Mouse (Mus musculus): ENCODE data around the gene Wbp1l. TPM values are rescaled to one million over a fixed set of nuclear protein-coding genes. Genes with fewer than 3 reads are reported as not detected.

The Wbp1l gene
- total RNA-seq, 2 experiments from 2014 or later, result 60.3 to 68.7 TPM

DNA sequence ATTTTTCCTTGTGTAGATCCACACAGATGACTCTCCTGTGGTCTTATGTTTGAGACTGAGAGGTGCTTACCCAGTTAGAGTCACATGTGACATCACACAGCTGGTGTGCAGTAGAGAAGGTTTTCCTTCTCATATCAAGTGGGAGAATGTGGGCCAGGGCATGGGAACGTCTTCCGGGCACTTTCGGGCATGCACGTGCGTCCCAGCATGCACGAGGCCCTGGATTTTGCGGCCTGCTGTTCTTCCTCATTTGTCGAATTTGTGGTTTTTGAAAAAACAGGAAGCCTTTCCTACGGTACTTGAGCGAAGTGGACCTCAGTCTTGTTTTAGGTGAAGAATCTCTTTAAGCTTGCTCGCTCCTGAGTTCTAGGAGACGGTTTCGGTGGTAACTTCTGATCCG lies 49.7 kb downstream of the Wbp1l start:
- no peak for DNase-seq
- intact Hi-C loops (cut with DNase I), result no loop called here

DNA sequence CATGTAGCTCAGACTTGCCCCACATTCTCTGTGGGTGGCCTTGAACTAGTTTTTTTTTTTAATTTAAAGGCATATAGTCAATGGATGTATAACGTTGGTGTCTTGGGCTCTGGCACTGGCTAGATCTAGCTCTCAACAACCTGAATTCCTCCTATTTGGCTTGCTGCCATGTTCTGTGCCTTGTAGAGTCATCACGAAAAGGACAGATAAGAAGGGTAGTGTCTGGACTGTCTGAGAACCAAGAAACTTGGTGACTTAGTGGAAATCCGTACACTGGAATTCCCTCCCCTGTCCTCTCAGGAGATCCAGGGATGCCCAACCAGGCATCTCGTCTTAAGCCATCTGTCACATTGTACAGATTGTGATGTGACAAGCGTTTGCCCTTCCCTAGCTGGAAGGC lies 54.3 kb downstream of the Wbp1l start:
- intact Hi-C loops (cut with DNase I), result no loop called here

DNA sequence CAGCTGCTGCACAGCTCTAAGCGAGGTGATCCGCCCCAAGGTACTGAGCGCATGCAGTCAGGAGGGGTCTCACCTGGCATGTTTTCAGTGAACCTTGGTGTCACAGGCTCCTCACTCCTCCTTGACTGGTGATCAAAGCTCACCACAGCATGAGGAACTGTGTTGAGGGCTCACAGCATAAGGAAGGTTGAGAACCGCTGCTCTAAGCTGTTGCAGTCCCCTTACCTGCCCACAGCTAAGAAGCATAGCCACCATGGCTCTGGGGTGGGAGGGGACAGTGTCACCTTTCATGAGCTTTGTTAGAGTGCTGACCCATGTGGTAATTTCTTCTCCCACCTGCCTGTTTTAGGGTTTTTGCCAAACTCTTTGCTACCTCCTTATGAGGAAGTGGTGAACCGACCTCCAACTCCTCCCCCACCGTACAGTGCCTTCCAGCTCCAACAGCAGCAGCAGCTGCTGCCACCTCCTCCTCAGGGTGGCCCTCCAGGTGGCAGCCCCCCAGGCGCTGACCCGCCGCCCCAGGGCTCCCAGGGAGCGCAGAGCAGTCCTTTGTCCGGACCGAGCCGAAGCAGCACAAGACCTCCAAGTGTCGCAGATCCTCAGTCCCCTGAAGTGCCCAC lies 54.8 kb downstream of the Wbp1l start:
- no peak for DNase-seq
- intact Hi-C loops (cut with DNase I), result no loop called here

More for the DNA sequence above, 54.3 kb downstream of the Wbp1l start:
- no peak for DNase-seq

DNA sequence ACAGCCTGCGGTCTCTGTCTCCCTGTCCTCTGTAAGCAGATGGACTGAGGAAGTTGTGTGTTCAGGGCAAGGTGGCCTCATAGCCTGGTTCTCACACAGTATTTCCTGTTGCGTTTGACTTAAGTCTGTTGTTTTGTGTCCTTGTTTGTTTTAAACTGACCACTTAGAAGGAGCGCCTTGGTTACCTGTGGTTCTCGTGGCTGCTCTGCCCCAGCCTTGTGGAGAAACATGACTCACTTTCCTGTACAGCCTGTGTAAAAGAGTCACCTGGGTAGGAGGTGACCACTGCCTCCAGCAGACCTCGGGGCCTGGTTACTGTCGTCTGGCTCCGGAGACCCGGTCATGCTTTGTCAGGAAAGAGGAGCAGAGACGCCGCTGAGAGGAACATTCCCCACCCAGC lies 56.7 kb downstream of the Wbp1l start:
- intact Hi-C loops (cut with DNase I), result no loop called here

DNA sequence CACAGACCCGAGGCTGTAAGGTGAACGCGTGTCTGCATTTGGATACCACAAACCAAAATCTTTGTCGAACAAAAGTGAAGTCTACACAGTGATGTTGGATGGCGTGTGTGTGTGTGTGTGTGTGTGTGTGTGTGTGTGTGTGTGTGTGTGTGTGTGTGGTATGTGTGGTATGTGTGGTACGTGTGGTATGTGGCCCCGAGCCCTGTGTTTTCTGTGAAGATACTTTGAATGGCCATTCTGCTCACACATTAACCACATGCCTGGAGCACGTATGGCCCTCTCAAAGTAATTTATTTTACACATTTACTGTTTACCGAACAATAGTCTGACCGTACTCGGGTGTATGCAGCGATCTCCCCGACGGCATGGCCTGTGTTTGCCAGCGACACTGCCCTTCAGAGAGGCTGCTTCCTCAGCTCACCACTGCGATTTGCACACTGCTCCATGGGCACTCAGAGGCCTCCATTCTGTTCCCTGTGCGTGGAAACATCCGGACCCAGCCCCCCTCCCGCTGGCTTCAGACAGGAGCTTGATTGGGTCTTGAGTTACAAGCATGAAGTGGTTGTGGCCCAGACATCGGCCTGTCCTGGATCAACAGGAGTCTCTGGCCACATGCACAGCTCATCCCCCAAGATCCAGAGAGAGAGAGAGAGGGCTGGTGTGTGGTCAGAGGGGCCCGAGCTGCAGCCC lies 57.4 kb downstream of the Wbp1l start:
- DNase-seq, result no peak
- intact Hi-C loops (cut with DNase I), result no loop called here

More for the DNA sequence above, 56.7 kb downstream of the Wbp1l start:
- DNase-seq, result no peak

DNA sequence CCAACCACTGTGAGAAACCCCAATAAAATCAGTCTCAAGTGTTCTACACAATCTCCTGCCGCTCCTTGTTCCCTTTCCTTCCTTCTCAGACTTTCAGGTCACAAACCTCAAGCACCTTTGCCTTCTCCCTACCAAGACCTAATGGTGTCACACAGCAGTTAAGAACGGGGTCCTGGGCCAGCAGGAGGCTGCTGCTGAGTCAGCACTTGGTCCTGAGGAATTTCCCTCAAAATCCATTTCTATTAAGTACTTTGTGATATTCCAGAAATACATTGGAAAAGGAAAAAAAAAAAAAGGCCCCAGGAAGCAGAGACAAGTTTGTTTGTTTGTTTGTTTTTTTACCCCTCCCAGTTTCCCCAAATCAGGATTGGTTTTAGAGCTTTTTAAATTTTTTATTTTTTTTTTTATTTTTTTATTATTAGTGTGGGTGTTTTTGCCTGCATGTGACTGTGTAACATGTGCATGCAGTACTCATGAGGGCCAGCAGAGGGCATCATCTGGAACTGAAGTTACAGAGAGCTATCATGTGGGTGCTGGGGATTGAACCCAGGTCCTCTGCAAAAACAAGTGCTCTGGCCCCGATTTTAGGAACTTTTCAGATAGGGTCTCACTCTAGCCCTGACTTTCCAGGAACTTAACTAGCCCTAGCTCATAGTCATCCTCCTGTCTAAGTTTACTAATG lies 58.6 kb downstream of the Wbp1l start:
- intact Hi-C loops (cut with DNase I), result no loop called here
- DNase-seq, result peak in 1 of 2 experiments; percentile 44

DNA sequence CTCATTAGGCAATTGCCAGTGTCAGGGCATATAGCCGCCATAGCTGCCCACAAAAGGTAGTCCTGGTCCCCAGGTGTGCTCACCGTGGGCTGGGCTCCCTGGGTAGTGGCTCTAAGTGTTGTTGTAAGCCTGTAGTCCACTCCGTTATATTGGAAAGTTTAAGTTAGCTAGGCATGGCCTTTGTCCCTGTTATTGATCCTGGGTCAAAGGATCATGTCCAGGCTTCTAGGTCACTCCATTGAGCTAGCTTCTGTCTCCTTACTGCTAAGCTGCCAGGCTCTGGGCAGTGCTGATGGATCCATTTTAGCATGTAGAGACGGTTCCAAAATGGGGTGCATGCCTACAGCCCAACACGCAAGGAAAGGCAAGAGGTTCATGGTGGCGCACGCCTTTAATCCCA lies 59.5 kb downstream of the Wbp1l start:
- intact Hi-C loops (cut with DNase I), result no loop called here
- DNase-seq, result no peak

DNA sequence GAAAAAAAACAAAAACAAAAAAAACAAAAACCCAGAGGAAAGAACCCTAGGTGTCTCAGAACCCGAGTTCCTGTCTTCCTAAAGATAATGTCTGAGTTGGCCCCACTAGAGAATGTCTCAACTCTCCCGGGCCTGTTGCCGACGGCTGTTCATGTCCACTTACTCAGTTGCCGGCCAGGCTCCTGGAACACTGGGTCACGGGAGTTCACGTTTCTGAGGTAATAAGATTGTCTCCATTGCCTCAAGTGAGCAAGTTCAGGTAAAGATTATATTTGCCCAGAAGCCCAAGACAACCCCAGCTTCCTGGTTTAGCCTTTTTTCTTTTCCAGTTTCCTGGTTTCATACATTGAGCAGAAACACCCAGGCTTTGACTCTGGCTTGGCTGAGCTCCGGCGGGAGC lies 60.0 kb downstream of the Wbp1l start:
- intact Hi-C loops (cut with DNase I), result no loop called here
- no peak for DNase-seq

DNA sequence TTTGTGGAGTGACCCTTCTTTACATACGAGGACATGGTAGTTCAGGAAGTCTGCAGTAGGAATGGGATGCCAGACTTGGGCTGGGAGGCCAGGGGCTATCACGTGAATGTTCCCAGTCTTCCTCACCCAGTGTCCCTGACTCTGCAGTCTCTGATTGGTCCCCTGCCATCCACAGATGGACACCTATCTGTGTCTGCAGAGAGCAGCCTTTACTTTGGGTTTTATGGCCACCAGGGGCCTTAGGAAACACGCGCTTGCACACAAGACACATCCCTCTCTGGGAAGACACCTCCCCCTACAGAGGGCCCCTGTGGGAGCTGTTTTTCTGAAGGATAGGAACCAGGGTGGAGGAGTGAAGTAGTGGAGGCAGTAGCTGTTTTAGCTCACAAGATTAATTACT lies 62.6 kb downstream of the Wbp1l start:
- no peak for DNase-seq
- intact Hi-C loops (cut with DNase I), result no loop called here

DNA sequence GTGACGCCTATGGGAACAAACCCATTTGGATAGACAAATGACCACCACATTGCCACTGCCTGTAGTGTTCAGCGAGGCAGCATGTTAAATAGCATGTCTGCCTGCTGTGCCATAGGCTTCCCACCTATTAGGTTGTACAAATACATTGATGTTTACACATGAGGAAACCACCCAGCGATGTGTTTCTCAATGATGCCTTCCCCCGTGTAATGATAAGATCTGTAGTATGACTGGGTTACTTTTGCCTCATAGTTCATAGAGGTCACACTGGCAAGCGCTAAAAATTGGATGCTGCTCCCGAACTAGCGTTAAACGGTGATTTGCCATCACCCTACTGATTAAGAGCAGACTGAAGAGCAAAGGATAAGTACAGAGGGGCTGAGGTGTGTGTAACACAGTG lies 63.3 kb downstream of the Wbp1l start:
- DNase-seq, result no peak
- intact Hi-C loops (cut with DNase I), result no loop called here

DNA sequence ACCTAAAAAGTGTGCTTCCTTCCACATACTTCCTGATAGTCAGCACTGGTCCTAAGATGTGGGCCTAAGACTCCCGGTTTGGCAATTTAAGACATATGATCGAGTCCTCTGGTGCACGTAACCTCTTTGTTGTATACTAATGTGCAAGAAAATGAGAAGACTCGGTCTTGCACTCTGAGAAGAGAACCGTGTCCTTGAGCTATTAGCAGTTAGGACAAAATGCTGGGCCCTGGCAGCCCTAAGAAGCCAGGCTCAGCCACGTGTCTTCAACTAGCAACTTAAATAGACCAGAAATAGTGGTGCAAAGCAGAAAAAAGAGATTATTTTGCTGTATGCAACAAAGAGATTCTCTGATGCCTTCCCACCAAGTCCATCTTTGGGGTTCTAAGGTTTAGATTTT lies 63.9 kb downstream of the Wbp1l start:
- no peak for DNase-seq
- intact Hi-C loops (cut with DNase I), result no loop called here

DNA sequence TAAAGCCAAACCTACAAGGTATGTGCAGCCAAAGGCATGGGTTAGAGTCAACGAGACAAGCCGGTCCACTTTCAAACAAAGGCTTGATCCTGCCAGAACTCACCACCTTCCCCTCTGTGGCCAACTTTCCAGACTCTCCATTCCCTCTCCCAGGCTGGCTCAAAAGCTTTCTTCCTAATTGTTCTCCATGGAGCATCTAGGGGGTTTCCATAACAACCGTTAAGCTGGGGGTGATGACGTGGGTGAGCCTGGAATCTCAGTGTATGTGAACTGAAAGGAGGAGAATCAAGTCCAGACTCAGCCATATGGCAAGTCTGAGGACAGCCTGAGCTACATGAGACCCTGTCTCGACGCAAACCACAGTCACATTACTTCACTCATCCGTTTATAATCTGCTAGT lies 66.6 kb downstream of the Wbp1l start:
- DNase-seq, result no peak
- intact Hi-C loops (cut with DNase I), result no loop called here

DNA sequence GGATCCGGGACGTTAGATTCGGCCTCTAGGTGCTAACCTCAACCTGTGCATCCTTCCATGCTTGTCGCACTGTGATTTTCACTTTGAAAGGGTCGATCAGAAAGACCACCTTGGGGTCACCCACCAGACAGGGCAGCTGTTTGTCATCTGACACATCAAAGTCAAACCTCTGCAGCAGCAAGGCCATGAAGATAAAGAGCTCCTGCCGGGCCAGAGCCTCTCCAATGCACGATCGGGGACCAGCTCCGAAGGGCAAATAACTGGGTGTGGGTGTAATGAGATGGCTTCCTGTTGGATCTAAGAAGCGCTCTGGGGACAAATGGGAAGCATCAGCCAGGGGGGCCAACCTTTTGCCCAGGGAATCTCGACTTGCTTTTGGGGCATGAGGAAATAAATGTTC lies 68.4 kb downstream of the Wbp1l start:
- no peak for DNase-seq
- intact Hi-C loops (cut with DNase I), result no loop called here

DNA sequence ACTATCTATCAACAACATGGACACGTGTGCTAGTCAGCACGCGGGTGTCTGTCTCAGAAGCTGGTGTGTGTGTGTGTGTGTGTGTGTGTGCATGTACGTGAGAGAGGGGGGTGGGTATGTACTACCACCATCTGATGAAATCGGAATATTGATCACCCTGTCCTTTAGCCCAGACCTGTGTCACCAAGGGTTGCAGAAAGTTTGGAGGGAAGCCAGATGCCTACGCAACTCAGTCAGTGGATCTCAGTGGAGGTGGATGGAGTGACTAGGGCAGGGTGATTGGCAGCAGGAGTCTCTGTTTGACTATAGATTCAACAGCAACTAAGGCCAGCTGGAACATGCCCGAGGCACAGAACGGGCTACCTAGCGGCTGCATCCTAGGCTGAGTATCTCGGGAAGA lies 69.4 kb downstream of the Wbp1l start:
- DNase-seq, result no peak
- intact Hi-C loops (cut with DNase I), result no loop called here

DNA sequence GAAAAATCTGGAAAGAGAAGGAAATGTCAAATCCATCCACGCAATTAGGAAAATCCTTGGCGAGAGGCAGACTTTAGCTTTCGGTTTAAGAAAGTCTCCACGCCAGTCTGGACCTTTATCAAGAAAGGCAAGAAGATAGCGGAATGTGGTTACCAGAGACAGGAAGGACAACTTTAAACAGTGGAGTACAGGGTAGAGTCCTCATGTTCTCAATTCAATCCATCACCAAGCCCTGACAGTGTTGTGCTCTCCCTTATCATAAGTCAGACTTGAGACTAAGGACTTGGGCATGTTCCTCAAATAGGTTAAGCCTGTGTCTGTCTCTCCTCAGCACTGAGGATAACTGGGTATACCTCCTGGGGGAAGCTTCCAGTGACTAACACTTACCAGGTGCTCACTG lies 70.9 kb downstream of the Wbp1l start:
- intact Hi-C loops (cut with DNase I), result loop anchor here (1.0 to 10.0 kb wide), 4 partner anchors 70 to 375 kb away; no protein-coding TSS in a partner anchor
- DNase-seq, result no peak

DNA sequence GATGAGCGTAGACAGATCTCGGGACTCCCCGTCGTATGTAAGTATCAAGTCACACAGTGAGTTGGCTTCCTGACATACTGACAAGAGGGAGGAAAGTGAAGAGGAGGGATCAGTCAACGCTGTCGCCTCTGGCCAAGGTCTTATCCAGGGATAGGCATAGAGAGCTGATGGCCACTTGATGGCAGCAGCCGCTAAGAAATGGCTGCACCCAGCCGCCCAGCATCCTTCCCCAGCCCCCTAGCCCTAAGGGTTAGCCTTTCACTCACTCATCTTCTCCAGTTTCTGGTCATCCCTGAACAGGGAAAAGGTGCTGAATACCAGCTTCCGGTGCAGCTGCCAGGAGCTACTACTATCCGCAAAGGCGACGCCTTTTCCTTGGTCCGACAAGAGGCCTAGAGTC lies 71.8 kb downstream of the Wbp1l start:
- intact Hi-C loops (cut with DNase I), result loop anchor here (1.0 to 10.0 kb wide), 4 partner anchors 70 to 374 kb away; no protein-coding TSS in a partner anchor
- peak; percentile 74 to 83 for DNase-seq

DNA sequence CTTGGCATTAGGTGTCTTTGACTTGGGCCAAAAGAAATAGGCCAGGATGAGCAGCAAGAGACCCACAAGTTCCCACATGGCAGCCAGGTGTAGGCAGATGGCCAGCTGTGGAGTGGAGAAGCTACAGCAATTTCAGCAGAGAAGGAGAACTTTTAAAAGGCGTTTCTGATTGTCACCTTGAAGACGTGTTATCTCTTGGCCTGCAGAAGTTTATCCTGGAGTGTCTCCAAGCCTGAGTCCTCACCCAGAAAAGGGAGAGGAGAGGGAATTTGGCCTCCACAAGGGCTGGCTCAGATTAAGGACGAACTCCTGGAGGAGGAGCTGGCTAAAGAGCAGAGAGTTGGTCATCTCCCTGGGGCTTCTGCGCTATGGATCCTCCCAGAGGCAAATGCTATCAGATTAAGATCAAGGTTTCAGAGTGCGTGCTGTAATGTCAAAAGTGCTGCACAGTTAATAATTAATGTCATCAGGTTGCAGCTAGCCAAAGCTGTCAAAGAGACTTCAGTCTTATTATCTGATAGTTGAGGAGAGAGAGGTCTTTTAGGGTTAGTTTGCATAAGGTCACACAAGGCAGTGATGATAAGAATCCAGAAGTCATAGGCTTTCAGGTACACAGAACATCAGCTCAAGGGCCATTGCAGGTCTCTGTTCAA lies 74.0 kb downstream of the Wbp1l start, which contains the start of gene Cyp17a1:
Cyp17a1 (minus strand) TSS at position 407 of the 653 bp plus-strand sequence.
- intact Hi-C loops (cut with DNase I), result loop anchor here (10.0 kb wide), 2 partner anchors 322 to 372 kb away; no protein-coding TSS in a partner anchor
- DNase-seq, result no peak

DNA sequence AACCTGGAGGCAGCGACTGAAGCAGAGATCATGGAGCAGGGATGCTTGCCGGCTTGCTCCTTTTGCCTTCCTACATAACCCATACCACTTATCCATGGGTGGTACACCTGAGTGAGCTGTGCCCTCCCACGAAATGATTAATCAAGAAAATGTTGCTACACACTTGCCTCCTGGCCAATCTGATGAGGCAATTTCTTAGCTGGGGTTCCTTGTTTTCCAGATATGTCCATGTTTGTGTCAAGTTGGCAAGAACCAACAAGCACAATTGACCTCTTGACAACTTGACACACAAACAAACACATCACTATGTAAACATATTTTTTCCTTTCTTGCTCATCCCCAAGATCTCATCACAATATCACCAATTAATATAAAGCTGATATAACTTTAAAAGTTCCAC lies 76.8 kb downstream of the Wbp1l start:
- intact Hi-C loops (cut with DNase I), result loop anchor here (10.0 kb wide), 2 partner anchors 319 to 369 kb away; no protein-coding TSS in a partner anchor
- DNase-seq, result no peak

DNA sequence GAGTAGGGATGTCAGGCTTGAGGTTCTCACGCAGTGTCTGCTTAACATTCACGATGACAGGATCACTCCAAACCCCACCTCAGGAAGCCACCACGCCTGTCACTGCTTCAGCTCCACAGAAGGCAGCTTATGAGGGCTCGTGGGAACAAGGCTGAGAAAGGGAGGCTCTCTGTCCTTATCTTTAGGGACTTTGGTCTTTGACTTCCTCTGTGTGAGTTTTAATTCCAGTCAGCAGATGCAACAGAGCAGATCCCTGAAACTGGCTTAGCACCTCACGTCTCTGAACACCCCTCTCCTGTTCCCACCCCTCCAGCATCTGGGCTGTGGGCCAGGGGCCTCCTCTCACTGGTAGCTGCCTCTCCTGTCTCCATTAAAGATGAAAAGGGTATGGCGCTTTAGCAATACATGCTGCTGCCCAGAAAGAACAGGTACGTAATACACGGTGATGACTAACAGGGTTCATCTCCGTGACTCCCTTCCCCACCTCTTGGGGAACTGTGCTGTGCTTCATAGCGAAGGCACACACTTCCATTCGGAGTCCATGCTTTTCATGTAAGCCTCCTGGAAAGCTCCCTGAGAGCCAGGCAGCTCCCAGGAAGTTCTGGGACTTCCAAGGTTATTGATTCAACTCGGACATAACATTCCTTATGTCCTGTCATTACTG lies 81.0 kb downstream of the Wbp1l start:
- DNase-seq, result no peak
- intact Hi-C loops (cut with DNase I), result loop anchor here (10.0 kb wide), 2 partner anchors 315 to 365 kb away; no protein-coding TSS in a partner anchor
